Mouse (Mus musculus) bone marrow, adult 2 months (tissue): Measurements from ENCODE around the gene Abhd6.

Source experiments
- CTCF ChIP-seq: fragments of 200-500 bp; IDR thresholded peaks from 2 replicates; pipeline ENCODE4 v1.5.1; 2011; ENCODE audit warnings: low read length, control low read depth; ENCODE audit not compliant: control insufficient read depth, insufficient read depth
- POLR2A ChIP-seq: fragments of 200-500 bp; IDR thresholded peaks from 2 replicates; pipeline ENCODE4 v1.6.1; 2011; ENCODE audit warnings: low read depth, mild to moderate bottlenecking, control low read depth, low read length, borderline replicate concordance; ENCODE audit not compliant: control insufficient read depth

DNA sequence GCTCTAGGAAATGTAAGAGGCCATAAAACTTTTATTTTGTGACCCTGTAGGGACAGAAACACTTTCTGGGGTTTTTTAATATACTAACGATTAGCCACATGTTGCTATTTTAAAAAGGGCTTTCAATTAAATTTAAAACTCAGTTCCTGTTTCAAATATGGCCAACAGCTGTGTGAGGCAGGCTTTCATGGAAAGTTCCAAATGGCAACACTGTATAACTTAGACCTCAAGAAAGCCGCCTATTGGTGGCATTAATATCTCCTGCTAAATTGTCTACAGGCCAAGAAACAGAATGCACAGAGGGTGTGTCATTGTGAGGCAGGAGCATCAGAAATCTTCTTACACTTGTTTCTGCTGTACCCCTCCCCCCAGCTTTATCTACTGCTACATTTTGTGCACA is 4.8 kb downstream of the Abhd6 start:
- no peak for TF ChIP-seq POLR2A
- no peak for TF ChIP-seq CTCF
